Mouse (Mus musculus): ENCODE results near the gene Gm6034.
"Not testable (repeated sequence)": the region's sequence is repeated elsewhere in the genome, so short reads cannot be mapped to it uniquely, and the experiment has no call there.

- TF ChIP-seq CTCF (IDR thresholded peaks at IDR 0.05; ENCODE audit: low read depth, low read length); POLR2A (IDR thresholded peaks at IDR 0.05; ENCODE audit: borderline replicate concordance, low read depth, low read length): not testable (repeated sequence)
Observed at GRCm38 (mm10) chr17:36081901-36082300, 39.1 kb downstream of the Gm6034 start.
